Mouse (Mus musculus) macrophage (primary cell): ENCODE results near the gene Hoxc5. TPM values are rescaled to one million over a fixed set of nuclear protein-coding genes. Genes with fewer than 3 reads are reported as not detected.

ENCODE experiments used
- H3K27ac ChIP-seq: fragments of 350-480 bp; formaldehyde crosslinking; 2 replicates; pipeline ENCODE4 v1.9.0; 2021
- H3K36me3 ChIP-seq: fragments of 350-480 bp; formaldehyde crosslinking; 2 replicates; pipeline ENCODE4 v1.9.0; 2021; ENCODE audit errors: inconsistent target
- H3K4me3 ChIP-seq: fragments of 350-480 bp; formaldehyde crosslinking; 2 replicates; pipeline ENCODE4 v1.9.0; 2021; ENCODE audit errors: inconsistent target
- H3K79me2 ChIP-seq: fragments of 350-480 bp; formaldehyde crosslinking; 2 replicates; pipeline ENCODE4 v1.9.0; 2021; ENCODE audit errors: inconsistent target
- WGBS: methylation state at CpG from one replicate; pipeline ENCODE4 v1.1.7; 2026; ENCODE audit warnings: inconsistent platforms; ENCODE audit not compliant: missing documents; 5-methylcytosine and 5-hydroxymethylcytosine counted together
- polyA plus RNA-seq: library from polyadenylated mRNA; stranded (reverse); fragments of 250-400 nt; gene quantifications from 3 replicates; pipeline ENCODE4 v1.2.4, GENCODE M21; 2018; ENCODE audit warnings: inconsistent platforms

Gene Hoxc5
- polyA plus RNA-seq, 1 experiment from 2014 or later = not detected

GRCm38 (mm10) chr15:102984521-102984920, 17.3 kb downstream of the Hoxc5 start:
- Histone ChIP-seq H3K36me3 (no peaks in the 10 kb centered on the region), H3K27ac (no peak overlapping the region), H3K79me2 (no peaks in the 10 kb centered on the region), H3K4me3 (no peak overlapping the region)
- WGBS = 19% methylated on average over 8 of the region's 10 CpGs

GRCm38 (mm10) chr15:102984925-102985324, 17.7 kb downstream of the Hoxc5 start:
- H3K27ac ChIP-seq = no peak overlapping the region
- no peaks in the 10 kb centered on the region for H3K79me2 ChIP-seq
- WGBS = 19% methylated on average over 3 of the region's 3 CpGs
- H3K36me3 ChIP-seq = no peaks in the 10 kb centered on the region
- H3K4me3 ChIP-seq = no peak overlapping the region

GRCm38 (mm10) chr15:102987124-102987833, 20.0 kb downstream of the Hoxc5 start:
- Histone ChIP-seq H3K36me3 (no peaks in the 10 kb centered on the region), H3K79me2 (no peaks in the 10 kb centered on the region), H3K4me3 (no peak overlapping the region), H3K27ac (no peak overlapping the region)
- 6% methylated on average over 21 of the region's 21 CpGs for WGBS

GRCm38 (mm10) chr15:102988078-102988477, 20.8 kb downstream of the Hoxc5 start:
- no peaks in the 10 kb centered on the region for H3K79me2 ChIP-seq
- WGBS = 45% methylated on average over 5 of the region's 5 CpGs
- no peaks in the 10 kb centered on the region for H3K36me3 ChIP-seq

GRCm38 (mm10) chr15:102990461-102991397, 23.5 kb downstream of the Hoxc5 start, which contains the start of gene Hoxc8:
TSS of gene Hoxc8 (plus strand) at chr15:102990607.
- Histone ChIP-seq H3K79me2 (no peaks in the 10 kb centered on the region), H3K4me3 (no peak within 1 kb of the TSS), H3K27ac (no peak within 1 kb of the TSS), H3K36me3 (no peaks in the 10 kb centered on the region)
- WGBS = 4% methylated on average over 69 of the region's 69 CpGs

More at GRCm38 (mm10) chr15:102988078-102988477, 20.8 kb downstream of the Hoxc5 start:
- no peak overlapping the region for H3K27ac ChIP-seq
- H3K4me3 ChIP-seq = no peak overlapping the region

- no peak overlapping the region for H3K27ac ChIP-seq
- H3K36me3 ChIP-seq = no peaks in the 10 kb centered on the region
- H3K79me2 ChIP-seq = no peaks in the 10 kb centered on the region
- no peak overlapping the region for H3K4me3 ChIP-seq
- WGBS = 7% methylated on average over 6 of the region's 7 CpGs
Measured at GRCm38 (mm10) chr15:102991782-102992181, 24.5 kb downstream of the Hoxc5 start.

- Histone ChIP-seq H3K79me2 (no peaks in the 10 kb centered on the region), H3K27ac (no peak overlapping the region), H3K4me3 (no peak overlapping the region), H3K36me3 (no peaks in the 10 kb centered on the region)
- 9% methylated on average over 11 of the region's 11 CpGs for WGBS
Measured at GRCm38 (mm10) chr15:102992206-102992605, 25.0 kb downstream of the Hoxc5 start.

GRCm38 (mm10) chr15:102992863-102993262, 25.6 kb downstream of the Hoxc5 start:
- H3K27ac ChIP-seq = no peak overlapping the region
- H3K79me2 ChIP-seq = no peaks in the 10 kb centered on the region
- H3K4me3 ChIP-seq = no peak overlapping the region
- 21% methylated on average over 2 of the region's 3 CpGs for WGBS
- no peaks in the 10 kb centered on the region for H3K36me3 ChIP-seq

- H3K36me3 ChIP-seq = no peaks in the 10 kb centered on the region
- no peak overlapping the region for H3K27ac ChIP-seq
- no peaks in the 10 kb centered on the region for H3K79me2 ChIP-seq
- no peak overlapping the region for H3K4me3 ChIP-seq
- 10% methylated on average over 9 of the region's 9 CpGs for WGBS
Measured at GRCm38 (mm10) chr15:102996548-102996947, 29.3 kb downstream of the Hoxc5 start.

- no peaks in the 10 kb centered on the region for H3K79me2 ChIP-seq
- no peaks in the 10 kb centered on the region for H3K36me3 ChIP-seq
- no peak overlapping the region for H3K27ac ChIP-seq
- 35% methylated on average over 3 of the region's 3 CpGs for WGBS
- H3K4me3 ChIP-seq = no peak overlapping the region
Measured at GRCm38 (mm10) chr15:102997431-102997830, 30.2 kb downstream of the Hoxc5 start.

- Histone ChIP-seq H3K36me3 (no peaks in the 10 kb centered on the region), H3K4me3 (no peak within 1 kb of the TSS), H3K27ac (no peak within 1 kb of the TSS), H3K79me2 (no peaks in the 10 kb centered on the region)
- 9% methylated on average over 19 of the region's 19 CpGs for WGBS
Measured at GRCm38 (mm10) chr15:102997939-102998355, 30.7 kb downstream of the Hoxc5 start, which contains the start of gene Hoxc6. TSS of gene Hoxc6 (plus strand) at chr15:102998257.

GRCm38 (mm10) chr15:102998608-102999182, 31.5 kb downstream of the Hoxc5 start:
- 4% methylated on average over 16 of the region's 19 CpGs for WGBS
- no peak overlapping the region for H3K27ac ChIP-seq
- H3K36me3 ChIP-seq = no peaks in the 10 kb centered on the region
- no peak overlapping the region for H3K4me3 ChIP-seq
- no peaks in the 10 kb centered on the region for H3K79me2 ChIP-seq

- no peak overlapping the region for H3K4me3 ChIP-seq
- H3K27ac ChIP-seq = no peak overlapping the region
- no peaks in the 10 kb centered on the region for H3K36me3 ChIP-seq
- no peaks in the 10 kb centered on the region for H3K79me2 ChIP-seq
- 3% methylated on average over 33 of the region's 33 CpGs for WGBS
Measured at GRCm38 (mm10) chr15:102999183-102999831, 32.1 kb downstream of the Hoxc5 start.

GRCm38 (mm10) chr15:102999955-103000354, 32.7 kb downstream of the Hoxc5 start:
- no peak overlapping the region for H3K4me3 ChIP-seq

More at GRCm38 (mm10) chr15:102999955-103000354, 32.7 kb downstream of the Hoxc5 start:
- Histone ChIP-seq H3K79me2 (no peaks in the 10 kb centered on the region), H3K36me3 (no peaks in the 10 kb centered on the region), H3K27ac (no peak overlapping the region)
- 37% methylated on average over 9 of the region's 11 CpGs for WGBS
